Mouse (Mus musculus) myocyte (in vitro differentiated cells): ENCODE measurements at regions not wholly inside any gene's neighbourhood (a gene's known extent, or its start where the extent isn't known, plus 50 kb on each side); places are given as distances from the start of the nearest gene placed in this dataset.

Experiments used
- H3K27me3 ChIP-seq: one replicate; pipeline ENCODE4 v1.6.1; 2011; ENCODE audit not compliant: control insufficient read depth, insufficient read depth, insufficient read length
- H3K36me3 ChIP-seq: one replicate; pipeline ENCODE4 v1.6.1; 2011; ENCODE audit not compliant: control insufficient read depth, insufficient read depth
- H3K4me2 ChIP-seq: one replicate; pipeline ENCODE4 v1.6.1; 2011; ENCODE audit warnings: low read depth, control low read depth
- H3K4me3 ChIP-seq: one replicate; pipeline ENCODE4 v1.5.1; 2011; ENCODE audit warnings: mild to moderate bottlenecking, control low read depth, moderate library complexity
- H3K79me2 ChIP-seq: one replicate; pipeline ENCODE4 v1.6.1; 2011; ENCODE audit not compliant: control insufficient read depth, insufficient read depth
- H3ac ChIP-seq: one replicate; pipeline ENCODE4 v1.6.1; 2011; ENCODE audit not compliant: control insufficient read depth, insufficient read length
- CEBPB ChIP-seq: IDR thresholded peaks from 2 replicates; pipeline ENCODE4 v1.6.1; 2011; ENCODE audit warnings: mild to moderate bottlenecking, moderate library complexity; ENCODE audit not compliant: poor library complexity, insufficient read depth, severe bottlenecking
- E2F4 ChIP-seq: IDR thresholded peaks from one replicate; pipeline ENCODE4 v1.6.1; 2011; ENCODE audit warnings: mild to moderate bottlenecking, control low read depth, moderate library complexity; ENCODE audit not compliant: insufficient read depth
- MAX ChIP-seq: IDR thresholded peaks from one replicate; pipeline ENCODE4 v1.6.1; 2011; ENCODE audit warnings: low read depth, mild to moderate bottlenecking, control low read depth
- MYOD1 ChIP-seq, 3 experiments: IDR thresholded peaks; one replicate each; pipeline ENCODE4 v1.6.1; 2011; ENCODE audit warnings: control low read depth in 2 of 3, low read depth in 2 of 3, mild to moderate bottlenecking in 2 of 3, moderate library complexity in 1 of 3; ENCODE audit not compliant: insufficient read length in 2 of 3, control insufficient read depth in 1 of 3
- MYOG ChIP-seq, 3 experiments: IDR thresholded peaks; one replicate each; pipeline ENCODE4 v1.6.1; 2011; ENCODE audit warnings: control low read depth in 2 of 3, low read depth in 2 of 3, mild to moderate bottlenecking in 2 of 3; ENCODE audit not compliant: insufficient read length in 2 of 3, control insufficient read depth in 1 of 3, insufficient read depth in 1 of 3
- POLR2A ChIP-seq: IDR thresholded peaks from one replicate; pipeline ENCODE4 v1.6.1; 2011; ENCODE audit warnings: low read depth, mild to moderate bottlenecking, control low read depth, moderate library complexity; ENCODE audit not compliant: insufficient read length
- POLR2AphosphoS2 ChIP-seq: IDR thresholded peaks from one replicate; pipeline ENCODE4 v1.6.1; 2011; ENCODE audit warnings: low read depth, control low read depth; ENCODE audit not compliant: insufficient read length
- REST ChIP-seq: IDR thresholded peaks from one replicate; pipeline ENCODE4 v1.6.1; 2011; ENCODE audit warnings: mild to moderate bottlenecking, control low read depth, moderate library complexity; ENCODE audit not compliant: insufficient read depth, insufficient read length
- SRF ChIP-seq: IDR thresholded peaks from one replicate; pipeline ENCODE4 v1.6.1; 2011; ENCODE audit warnings: low read depth; ENCODE audit not compliant: control insufficient read depth, insufficient read length
- TCF12 ChIP-seq: IDR thresholded peaks from one replicate; pipeline ENCODE4 v1.6.1; 2011; ENCODE audit warnings: mild to moderate bottlenecking, control low read depth; ENCODE audit not compliant: poor library complexity, insufficient read depth, severe bottlenecking
- TCF3 ChIP-seq: IDR thresholded peaks from one replicate; pipeline ENCODE4 v1.6.1; 2011; ENCODE audit warnings: low read depth, control low read depth; ENCODE audit not compliant: insufficient read length
- USF1 ChIP-seq: IDR thresholded peaks from one replicate; pipeline ENCODE4 v1.6.1; 2011; ENCODE audit warnings: low read depth, mild to moderate bottlenecking, control low read depth, moderate library complexity

GRCm38 (mm10) chr5:4665978-4666377, 91.9 kb downstream of the Fzd1 start:
- Histone ChIP-seq H3K79me2 (no peaks in the 10 kb centered on the region), H3ac (no peak overlapping the region), H3K36me3 (no peaks in the 10 kb centered on the region), H3K27me3 (no peaks in the 10 kb centered on the region), H3K4me2 (no peak overlapping the region), H3K4me3 (no peak overlapping the region)
- TF ChIP-seq SRF, result no peak
- TF ChIP-seq POLR2AphosphoS2, result no peak
- no peak for TF ChIP-seq MAX
- no peak for TF ChIP-seq USF1
- no peak for TF ChIP-seq TCF3
- TF ChIP-seq POLR2A, result no peak
- no peak for TF ChIP-seq MYOG (IDR thresholded peaks at IDR 0.05; ENCODE audit: control insufficient read depth in 1 of 3, insufficient read depth in 1 of 3, insufficient read length in 2 of 3, low read depth in 2 of 3)
- no peak for TF ChIP-seq REST
- TF ChIP-seq E2F4, result no peak
- TF ChIP-seq TCF12, result no peak
- no peak for TF ChIP-seq MYOD1 (IDR thresholded peaks at IDR 0.05; ENCODE audit: control insufficient read depth in 1 of 3, insufficient read length in 2 of 3, low read depth in 2 of 3)
- TF ChIP-seq CEBPB, result no peak

- TF ChIP-seq TCF12, result no peak
- TF ChIP-seq POLR2A, result no peak
- no peak for TF ChIP-seq MYOG (IDR thresholded peaks at IDR 0.05; ENCODE audit: control insufficient read depth in 1 of 3, insufficient read depth in 1 of 3, insufficient read length in 2 of 3, low read depth in 2 of 3)
- no peak for TF ChIP-seq POLR2AphosphoS2
- no peak for TF ChIP-seq E2F4
- no peak for TF ChIP-seq TCF3
- TF ChIP-seq CEBPB, result no peak
- H3K79me2 ChIP-seq, result no peaks in the 10 kb centered on the region
- no peak overlapping the region for H3K4me2 ChIP-seq
- H3K27me3 ChIP-seq, result no peaks in the 10 kb centered on the region
- H3ac ChIP-seq, result no peak overlapping the region
- H3K4me3 ChIP-seq, result no peak overlapping the region
- no peaks in the 10 kb centered on the region for H3K36me3 ChIP-seq
These were observed 92.9 kb downstream of the Fzd1 start for GRCm38 (mm10) chr5:4664918-4665317.

- H3ac ChIP-seq, result no peak overlapping the region
- no peak for TF ChIP-seq TCF3
- TF ChIP-seq MYOG (IDR thresholded peaks at IDR 0.05; ENCODE audit: control insufficient read depth in 1 of 3, insufficient read depth in 1 of 3, insufficient read length in 2 of 3, low read depth in 2 of 3), result no peak
- no peak for TF ChIP-seq REST
- TF ChIP-seq CEBPB, result no peak
- TF ChIP-seq POLR2AphosphoS2, result no peak
- TF ChIP-seq E2F4, result no peak
- TF ChIP-seq SRF, result no peak
- TF ChIP-seq MAX, result no peak
- TF ChIP-seq TCF12, result no peak
- no peak for TF ChIP-seq MYOD1 (IDR thresholded peaks at IDR 0.05; ENCODE audit: control insufficient read depth in 1 of 3, insufficient read length in 2 of 3, low read depth in 2 of 3)
- no peak for TF ChIP-seq POLR2A
- no peak for TF ChIP-seq USF1
These were observed 93.3 kb downstream of the Fzd1 start for GRCm38 (mm10) chr5:4664488-4664887.

GRCm38 (mm10) chr5:4662198-4662585, 95.6 kb downstream of the Fzd1 start:
- TF ChIP-seq CEBPB (no peak), POLR2A (no peak), TCF3 (no peak), USF1 (no peak), TCF12 (no peak), MYOD1 (IDR thresholded peaks at IDR 0.05; ENCODE audit: control insufficient read depth in 1 of 3, insufficient read length in 2 of 3, low read depth in 2 of 3) (no peak), MYOG (IDR thresholded peaks at IDR 0.05; ENCODE audit: control insufficient read depth in 1 of 3, insufficient read depth in 1 of 3, insufficient read length in 2 of 3, low read depth in 2 of 3) (no peak)
- H3K4me2 ChIP-seq, result no peak overlapping the region
- no peaks in the 10 kb centered on the region for H3K36me3 ChIP-seq
- H3ac ChIP-seq, result no peak overlapping the region
- H3K27me3 ChIP-seq, result no peaks in the 10 kb centered on the region
- no peaks in the 10 kb centered on the region for H3K79me2 ChIP-seq
- no peak overlapping the region for H3K4me3 ChIP-seq

More at GRCm38 (mm10) chr5:4664488-4664887, 93.3 kb downstream of the Fzd1 start:
- H3K4me3 ChIP-seq, result no peak overlapping the region
- no peak overlapping the region for H3K4me2 ChIP-seq
- no peaks in the 10 kb centered on the region for H3K36me3 ChIP-seq
- H3K27me3 ChIP-seq, result no peaks in the 10 kb centered on the region
- no peaks in the 10 kb centered on the region for H3K79me2 ChIP-seq

- H3K4me2 ChIP-seq, result no peak overlapping the region
- H3K4me3 ChIP-seq, result no peak overlapping the region
- H3ac ChIP-seq, result no peak overlapping the region
- H3K27me3 ChIP-seq, result no peaks in the 10 kb centered on the region
- no peaks in the 10 kb centered on the region for H3K79me2 ChIP-seq
- H3K36me3 ChIP-seq, result no peaks in the 10 kb centered on the region
- TF ChIP-seq MAX (no peak), REST (no peak), TCF12 (no peak), POLR2A (no peak), MYOD1 (IDR thresholded peaks at IDR 0.05; ENCODE audit: control insufficient read depth in 1 of 3, insufficient read length in 2 of 3, low read depth in 2 of 3) (no peak), CEBPB (no peak), USF1 (no peak), POLR2AphosphoS2 (no peak), TCF3 (no peak), E2F4 (no peak), SRF (no peak), MYOG (IDR thresholded peaks at IDR 0.05; ENCODE audit: control insufficient read depth in 1 of 3, insufficient read depth in 1 of 3, insufficient read length in 2 of 3, low read depth in 2 of 3) (no peak)
These were observed 96.2 kb downstream of the Fzd1 start for GRCm38 (mm10) chr5:4661420-4662197.
